In the genomic region with DNA sequence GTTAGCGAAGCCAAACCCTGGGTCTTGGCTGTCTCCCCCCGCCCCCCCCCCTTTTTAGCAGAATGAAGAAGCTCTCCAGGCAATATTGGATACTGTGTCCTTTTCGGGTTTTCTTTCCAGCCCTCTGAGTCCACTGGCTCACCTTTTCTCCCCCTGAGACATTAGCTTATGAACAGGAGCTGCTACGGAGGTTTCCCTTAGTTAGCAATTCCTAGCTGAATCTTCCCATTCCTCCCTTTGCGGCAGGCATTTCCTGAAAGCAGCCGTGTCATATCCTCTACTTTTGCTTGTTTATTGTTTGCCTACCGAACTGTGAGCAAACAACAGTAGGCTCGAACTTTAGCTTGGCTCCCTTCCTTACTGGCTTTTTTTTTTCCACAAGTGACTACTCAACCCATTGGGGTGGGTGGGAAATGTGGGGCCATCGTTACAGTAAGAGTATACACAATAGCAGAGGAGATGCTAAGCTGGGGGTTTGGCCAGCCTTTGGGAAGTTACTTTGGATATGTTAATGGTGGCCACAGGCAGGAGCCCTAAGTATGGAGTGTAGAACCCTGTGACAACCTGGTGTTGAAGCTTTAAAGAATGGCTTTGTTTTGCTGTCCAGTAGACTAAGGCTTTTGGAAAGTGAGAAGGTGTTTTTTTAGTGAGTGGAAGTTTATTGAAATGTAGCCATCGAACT, we compare ENCODE assay signal across 8 mouse cellular contexts. TPM values are rescaled to one million over a fixed set of nuclear protein-coding genes. Genes with fewer than 3 reads are reported as not detected.
DNase-seq lines count a peak whose midpoint lies in the region; ATAC-seq and TF ChIP-seq lines count a peak whose summit lies in the region.

No protein-coding gene starts in this region.

- peaks cover 10% of the 10 kb centered on the region for H3K4me1 ChIP-seq in forebrain, postnatal 0 days (ENCODE audit: insufficient read depth)
- peaks cover 15% of the 10 kb centered on the region for H3K4me1 ChIP-seq in limb, embryonic 14.5 days (ENCODE audit: control insufficient read depth, insufficient read depth, low read length)
- no peaks in the 10 kb centered on the region; the same call in 1 of the 2 replicates for H3K4me1 ChIP-seq in stomach, postnatal 0 days (replicated peaks; ENCODE audit: control insufficient read depth, insufficient read depth)

- TF ChIP-seq CTCF in forebrain, postnatal 0 days (IDR thresholded peaks at IDR 0.05; ENCODE audit: low read depth): no peak
- no peak for TF ChIP-seq CTCF in stomach, postnatal 0 days (IDR thresholded peaks at IDR 0.05; ENCODE audit: low read depth)

- WGBS in forebrain, postnatal 0 days: under 1% methylated on average over 10 of the region's 10 CpGs
- WGBS in limb, embryonic 14.5 days: 4% methylated on average over 9 of the region's 10 CpGs
- 9% methylated on average over 10 of the region's 10 CpGs for WGBS in stomach, postnatal 0 days

- no peaks in the 10 kb centered on the region for H3K9me3 ChIP-seq in forebrain, postnatal 0 days (ENCODE audit: low read length)
- H3K9me3 ChIP-seq in limb, embryonic 14.5 days (ENCODE audit: control insufficient read depth, low read length): no peaks in the 10 kb centered on the region
- H3K9me3 ChIP-seq in stomach, postnatal 0 days (ENCODE audit: control insufficient read depth, low read length): no peaks in the 10 kb centered on the region

- no peak for ATAC-seq in forebrain, postnatal 0 days
- ATAC-seq in limb, embryonic 14.5 days (ENCODE audit: low FRiP score, low read depth): no peak
- no peak for ATAC-seq in stomach, postnatal 0 days (ENCODE audit: low FRiP score, low TSS enrichment)

- H3K4me3 ChIP-seq in forebrain, postnatal 0 days (ENCODE audit: low read depth, low read length): peak overlapping the region; percentile 80
- peak overlapping the region; percentile 83 for H3K4me3 ChIP-seq in limb, embryonic 14.5 days (replicated peaks; ENCODE audit: low read length)
- peak overlapping the region; percentile 83 for H3K4me3 ChIP-seq in stomach, postnatal 0 days (ENCODE audit: low read depth, low read length)

- peak overlapping the region; percentile 88 for H3K9ac ChIP-seq in forebrain, postnatal 0 days
- peak overlapping the region; percentile 90 for H3K9ac ChIP-seq in limb, embryonic 14.5 days (ENCODE audit: low read depth, low read length, severe bottlenecking)
- peak overlapping the region; percentile 82 for H3K9ac ChIP-seq in stomach, postnatal 0 days (ENCODE audit: low read length)

- no peaks in the 10 kb centered on the region for H3K36me3 ChIP-seq in forebrain, postnatal 0 days (ENCODE audit: insufficient read depth)
- no peaks in the 10 kb centered on the region for H3K36me3 ChIP-seq in limb, embryonic 14.5 days (ENCODE audit: control insufficient read depth, insufficient read depth, low read length)
- no peaks in the 10 kb centered on the region for H3K36me3 ChIP-seq in stomach, postnatal 0 days (ENCODE audit: control insufficient read depth, insufficient read depth, low read length)

- TF ChIP-seq EP300 in stomach, postnatal 0 days (optimal IDR thresholded peaks at IDR 0.05): no peak

- peak overlapping the region; percentile 80 for H3K4me2 ChIP-seq in forebrain, postnatal 0 days (ENCODE audit: low read depth)
- peak overlapping the region; percentile 78 for H3K4me2 ChIP-seq in limb, embryonic 14.5 days (replicated peaks; ENCODE audit: low read depth, low read length, severe bottlenecking)
- peak overlapping the region; percentile 94 for H3K4me2 ChIP-seq in stomach, postnatal 0 days (replicated peaks; ENCODE audit: low read depth)

- TF ChIP-seq POLR2A in limb, embryonic 14.5 days (IDR thresholded peaks at IDR 0.05; ENCODE audit: borderline replicate concordance, extremely low read depth, insufficient read depth, insufficient read length): no peak

- DNase-seq in 3T3-L1 (ENCODE audit: low read depth, low spot score) (peak; percentile 41), ES-CJ7 (ENCODE audit: low read depth, low spot score) (peak; percentile 68)
- DNase-seq in forebrain, postnatal 0 days: peak; percentile 19
- peak; percentile 8 for DNase-seq in limb, embryonic 14.5 days (ENCODE audit: low spot score)
- DNase-seq in stomach, postnatal 0 days (ENCODE audit: low spot score): no peak
- no peak for DNase-seq in cerebellum, postnatal 14 days
- no peak for DNase-seq in frontal cortex, postnatal 36 days (ENCODE audit: low spot score in 2 of 2)
- no peak for DNase-seq in thymus, postnatal 4 days

- H3K27me3 ChIP-seq in forebrain, postnatal 0 days (ENCODE audit: insufficient read depth, low read length): no peaks in the 10 kb centered on the region
- H3K27me3 ChIP-seq in limb, embryonic 14.5 days (ENCODE audit: control insufficient read depth, insufficient read depth, low read length): no peaks in the 10 kb centered on the region
- H3K27me3 ChIP-seq in stomach, postnatal 0 days (ENCODE audit: control insufficient read depth, insufficient read depth, low read length): no peaks in the 10 kb centered on the region

- H3K27ac ChIP-seq in forebrain, postnatal 0 days (ENCODE audit: low read depth, low read length): no peak overlapping the region
- no peak overlapping the region for H3K27ac ChIP-seq in limb, embryonic 14.5 days (replicated peaks; ENCODE audit: low read depth, low read length)
- H3K27ac ChIP-seq in stomach, postnatal 0 days (replicated peaks): no peak overlapping the region

RNA-seq across cellular contexts. Expression of a gene that starts 1.7 kb away (rescaled TPM):
- total RNA-seq in forebrain, postnatal 0 days (2014; rRNA removed): 232 and 251 TPM in 2 replicates
- polyA plus RNA-seq in forebrain, postnatal 0 days (2015; fragmentation: Nextera tagmentation; extraction: Ambion mirVana): 271 and 275 TPM in 2 replicates
- 47.5 and 54.0 TPM in 2 replicates for polyA plus RNA-seq in limb, embryonic 14.5 days (2012; rRNA removed)
- polyA plus RNA-seq in limb, embryonic 14.5 days (2014; fragmentation: Nextera tagmentation; extraction: Ambion mirVana): 71.3 and 72.1 TPM in 2 replicates
- 24.0 and 25.0 TPM in 2 replicates for polyA plus RNA-seq in stomach, postnatal 0 days (2015; fragmentation: Nextera tagmentation; extraction: Ambion mirVana)

RNA-seq across cellular contexts. Expression of a gene that starts 1.8 kb away (rescaled TPM):
- 5.4 and 6.1 TPM in 2 replicates for total RNA-seq in forebrain, postnatal 0 days (2014; rRNA removed)
- 2.7 and 3.8 TPM in 2 replicates for polyA plus RNA-seq in forebrain, postnatal 0 days (2015; fragmentation: Nextera tagmentation; extraction: Ambion mirVana)
- 10.1 and 10.3 TPM in 2 replicates for polyA plus RNA-seq in limb, embryonic 14.5 days (2012; rRNA removed)
- 13.9 and 16.8 TPM in 2 replicates for polyA plus RNA-seq in limb, embryonic 14.5 days (2014; fragmentation: Nextera tagmentation; extraction: Ambion mirVana)
- 4.0 and 6.1 TPM in 2 replicates for polyA plus RNA-seq in stomach, postnatal 0 days (2015; fragmentation: Nextera tagmentation; extraction: Ambion mirVana)

Comparison
In these comparisons a context has a peak if more than half of its experiments do, and no peak if none do; other contexts are left out.
1. DNase-seq: peak in 3T3-L1 (single experiment), ES-CJ7 (single experiment), forebrain, postnatal 0 days (single experiment) and limb, embryonic 14.5 days (single experiment); none in stomach, postnatal 0 days (single experiment), cerebellum, postnatal 14 days (0 of 2), frontal cortex, postnatal 36 days (0 of 2) and thymus, postnatal 4 days (single experiment).
2. Peak in every context shown above with its lines, with median percentiles within 50 percentile points of each other: H3K4me2 ChIP-seq, H3K4me3 ChIP-seq and H3K9ac ChIP-seq.